Mouse (Mus musculus) induced T-regulatory cell, adult 2 months (primary cell): ENCODE measurements around the gene Mttp.
"Not testable (repeated sequence)": the region's sequence is repeated elsewhere in the genome, so short reads cannot be mapped to it uniquely, and the experiment has no call there.

ENCODE experiments used
- DNase-seq: peaks from one replicate; pipeline ENCODE4 v3.0.0-alpha.2; 2012; ENCODE audit warnings: low read depth

Mttp gene

GRCm38 (mm10) chr3:138144642-138145171, at the start of gene Mttp:
Mttp (minus strand) TSS chr3:138144968.
- peak; percentile 95 for DNase-seq

GRCm38 (mm10) chr3:138193683-138194302, 49.0 kb upstream of the Mttp start, which contains the start of gene 4930579F01Rik:
4930579F01Rik (minus strand) TSS chr3:138193825.
- peak; percentile 53 for DNase-seq

- DNase-seq, result no peak
Measured at GRCm38 (mm10) chr3:138192260-138192659, 47.5 kb upstream of the Mttp start.

GRCm38 (mm10) chr3:138185995-138186930, 41.5 kb upstream of the Mttp start:
- DNase-seq, result no peak

DNA sequence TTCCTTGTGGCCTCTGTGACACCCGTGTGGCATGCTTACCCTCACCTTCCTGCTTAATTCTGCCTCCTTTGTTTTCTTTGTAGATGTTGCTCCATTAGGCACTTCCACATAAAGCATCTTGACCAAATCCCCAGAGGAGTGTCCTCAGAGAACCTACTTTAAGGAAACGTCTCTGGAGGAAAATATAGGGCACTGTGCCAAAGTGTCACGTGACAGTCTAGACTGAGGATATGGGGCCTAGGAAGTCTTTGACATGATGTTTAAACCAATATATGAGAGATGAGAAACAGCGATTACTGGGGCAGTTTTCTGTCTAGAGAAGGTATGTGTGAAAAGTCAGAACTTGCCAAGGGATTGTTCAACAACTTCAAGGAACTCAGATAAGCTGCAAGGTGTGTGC, 40.5 kb upstream of the Mttp start:
- no peak for DNase-seq

- no peak for DNase-seq
Measured at GRCm38 (mm10) chr3:138183371-138183770, 38.6 kb upstream of the Mttp start.

DNA sequence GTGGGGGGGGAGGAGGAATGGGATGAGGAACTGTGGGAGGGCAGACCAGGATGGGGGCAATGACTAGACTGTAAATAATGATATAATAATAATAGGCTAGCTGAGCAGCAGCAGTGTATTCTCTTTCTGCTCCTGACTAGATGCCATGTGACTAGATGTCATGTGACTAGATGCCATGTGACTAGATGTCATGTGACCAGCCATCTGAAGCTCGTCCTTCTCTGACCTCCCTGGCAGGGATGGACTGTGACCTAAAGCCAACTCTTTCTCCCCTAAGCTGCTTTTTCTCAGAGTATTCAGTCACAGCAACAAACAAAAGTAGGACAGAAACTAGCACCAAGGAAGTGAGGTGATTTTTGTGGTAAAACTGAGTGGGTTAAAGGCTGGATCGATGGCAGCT, 37.3 kb upstream of the Mttp start:
- no peak for DNase-seq

DNA sequence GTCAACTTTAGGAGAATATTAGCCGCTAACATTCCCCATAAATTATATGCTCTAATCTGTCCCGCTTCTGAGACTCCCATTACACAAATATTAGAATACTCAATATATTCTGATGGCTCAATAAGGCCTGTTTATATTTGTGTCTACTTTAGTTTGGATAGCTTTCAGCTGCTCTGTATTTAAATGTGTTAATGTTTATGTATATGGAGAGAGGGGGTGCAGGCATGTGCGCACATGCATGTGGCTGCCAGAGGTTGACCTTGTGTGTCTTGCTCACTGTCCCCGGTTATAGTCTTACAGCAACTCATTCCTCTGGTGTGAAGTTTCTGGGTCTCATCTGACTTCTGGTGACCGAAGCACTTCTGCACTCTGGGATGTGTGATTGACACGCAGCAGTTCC, 30.8 kb upstream of the Mttp start:
- no peak for DNase-seq

GRCm38 (mm10) chr3:138173291-138173690, 28.5 kb upstream of the Mttp start:
- DNase-seq, result peak; percentile 61

GRCm38 (mm10) chr3:138162553-138163183, 17.9 kb upstream of the Mttp start:
- peak; percentile 52 for DNase-seq

GRCm38 (mm10) chr3:138161623-138162022, 16.9 kb upstream of the Mttp start:
- no peak for DNase-seq

DNA sequence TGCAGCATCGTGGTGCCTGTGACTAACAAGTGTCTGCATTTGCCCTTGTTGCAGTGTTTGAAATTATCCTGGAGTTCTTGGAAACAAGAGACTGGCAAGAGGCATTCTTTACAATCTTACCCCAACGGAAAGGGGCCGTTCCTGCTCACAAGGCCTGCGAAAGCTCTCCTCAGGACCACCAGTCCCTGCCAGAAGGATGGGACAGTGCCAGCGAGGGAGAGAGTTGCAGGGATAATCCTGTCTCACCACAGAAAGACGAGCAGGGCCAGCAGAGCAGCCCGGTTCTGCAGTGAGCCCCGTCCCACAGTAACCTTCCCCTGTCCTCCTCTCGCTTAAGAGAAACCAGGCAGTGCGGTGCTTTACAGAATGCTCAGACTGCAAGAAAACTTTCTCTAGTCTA, 11.9 kb upstream of the Mttp start:
- DNase-seq, result no peak

- no peak for DNase-seq
Measured at GRCm38 (mm10) chr3:138155062-138155461, 10.3 kb upstream of the Mttp start.

GRCm38 (mm10) chr3:138148811-138149210, 4.0 kb upstream of the Mttp start:
- DNase-seq, result peak; percentile 30

DNA sequence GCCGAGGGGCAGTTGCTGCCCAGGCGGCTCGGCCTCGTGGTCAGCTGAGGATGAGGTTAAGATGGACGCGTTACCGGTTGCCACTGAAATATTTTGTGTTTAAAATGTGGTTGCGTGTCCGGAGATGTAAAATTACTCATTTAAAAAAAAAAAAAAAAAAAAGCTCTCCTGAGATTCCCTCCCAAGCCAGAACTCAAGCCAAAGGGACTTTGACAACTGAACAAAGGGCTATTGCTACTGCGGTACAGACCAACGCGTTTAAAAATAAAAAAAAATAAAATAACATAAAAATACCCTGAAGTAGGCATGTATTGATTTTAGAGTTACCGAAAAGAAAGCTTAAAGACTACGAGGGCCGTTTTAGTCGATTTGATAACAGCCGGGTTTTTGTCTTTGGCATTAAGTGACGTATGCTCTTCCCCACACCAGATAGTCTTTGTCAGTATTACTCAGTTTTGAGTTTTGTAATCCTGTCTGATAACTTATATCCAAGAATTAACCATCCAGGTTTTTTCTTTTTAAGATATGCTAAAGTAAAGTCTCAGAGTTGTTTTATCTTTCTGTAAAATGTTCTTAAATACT, 617 bp downstream of the Mttp start:
- no peak for DNase-seq

- DNase-seq, result peak; percentile 99
Measured at GRCm38 (mm10) chr3:138143315-138144059, 1.3 kb downstream of the Mttp start, which contains the start of gene Trmt10a. Trmt10a (plus strand) TSS chr3:138143448.

DNA sequence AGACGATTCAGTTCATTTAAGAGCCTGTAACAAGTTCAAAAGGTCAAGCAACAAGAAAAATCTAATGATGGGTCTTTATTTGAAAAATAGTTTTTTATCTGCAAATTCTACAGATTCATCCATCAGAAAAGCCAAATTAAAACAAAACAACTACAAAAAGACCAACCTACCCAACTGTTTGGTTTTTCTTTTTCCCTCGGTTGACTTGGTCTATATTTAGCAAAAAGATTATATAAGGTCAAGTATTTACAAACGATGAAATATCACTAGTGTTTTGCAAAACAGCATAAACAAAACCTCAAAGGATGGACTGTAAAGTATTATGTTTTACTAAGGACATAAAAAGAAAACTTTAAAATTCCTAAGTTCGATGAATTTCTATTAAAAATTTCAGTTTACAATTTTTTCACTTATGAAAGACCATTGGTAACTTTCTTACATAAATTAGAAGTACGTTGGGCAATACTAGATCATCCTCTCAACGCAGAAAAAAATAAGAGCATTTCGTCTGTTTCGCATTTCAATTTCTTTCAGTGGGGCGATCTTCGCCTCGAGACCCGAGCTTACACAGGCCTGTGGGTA, 1.9 kb downstream of the Mttp start:
- DNase-seq, result no peak

DNA sequence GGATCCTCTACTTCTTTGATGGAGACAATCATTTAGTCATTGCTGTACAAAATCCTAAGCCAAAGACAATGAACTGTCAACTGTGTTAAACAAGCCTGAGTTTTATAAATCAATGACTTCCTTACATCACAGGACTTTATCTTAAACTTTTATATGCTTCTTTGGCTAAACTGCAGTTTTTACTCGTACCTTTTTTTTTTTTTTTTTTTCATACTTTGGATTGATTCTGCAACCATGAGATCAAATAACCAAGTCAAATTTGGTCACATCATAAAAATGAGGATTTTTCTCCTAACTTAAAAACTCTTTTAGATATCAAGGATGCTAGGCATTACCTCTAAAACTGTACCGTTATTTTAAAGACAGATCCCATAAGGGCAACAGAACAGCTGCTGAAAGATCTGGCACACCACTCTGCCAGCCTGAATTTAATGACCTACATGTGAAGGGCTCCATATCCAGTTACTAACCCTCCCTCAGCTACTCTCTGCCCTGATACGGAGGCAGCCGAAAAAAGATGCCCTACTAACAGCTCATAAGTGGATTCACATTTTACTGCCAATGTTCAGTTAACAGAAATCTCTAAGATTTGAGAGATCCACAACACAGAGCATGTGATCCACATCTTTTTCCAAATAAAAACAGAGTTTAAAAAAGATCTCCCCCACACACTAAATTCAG, 2.6 kb downstream of the Mttp start:
- DNase-seq, result no peak

- DNase-seq, result no peak
Measured at GRCm38 (mm10) chr3:138139663-138140062, 5.1 kb downstream of the Mttp start.

DNA sequence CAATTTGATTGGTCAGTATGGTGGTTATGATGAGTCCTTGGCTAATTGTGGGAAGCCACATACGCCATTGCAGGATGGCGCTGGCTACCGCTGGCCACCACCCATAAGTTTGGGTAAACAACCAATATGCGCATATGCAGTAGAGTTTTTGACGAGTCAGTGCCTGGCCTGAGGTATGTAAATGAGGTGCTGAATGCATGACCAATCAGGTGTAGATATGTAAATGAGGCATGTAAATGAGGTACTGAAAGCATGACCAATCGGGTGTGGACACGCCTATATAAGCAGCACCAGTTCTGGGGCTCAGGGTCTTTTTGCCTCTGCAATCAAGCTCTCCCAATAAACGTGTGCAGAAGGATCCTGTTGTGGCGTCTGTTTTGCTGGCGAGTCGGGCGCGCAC, 6.6 kb downstream of the Mttp start:
- not testable (repeated sequence) for DNase-seq
